Mouse (Mus musculus): ENCODE results near the gene Adra1d.

The Adra1d gene

DNA sequence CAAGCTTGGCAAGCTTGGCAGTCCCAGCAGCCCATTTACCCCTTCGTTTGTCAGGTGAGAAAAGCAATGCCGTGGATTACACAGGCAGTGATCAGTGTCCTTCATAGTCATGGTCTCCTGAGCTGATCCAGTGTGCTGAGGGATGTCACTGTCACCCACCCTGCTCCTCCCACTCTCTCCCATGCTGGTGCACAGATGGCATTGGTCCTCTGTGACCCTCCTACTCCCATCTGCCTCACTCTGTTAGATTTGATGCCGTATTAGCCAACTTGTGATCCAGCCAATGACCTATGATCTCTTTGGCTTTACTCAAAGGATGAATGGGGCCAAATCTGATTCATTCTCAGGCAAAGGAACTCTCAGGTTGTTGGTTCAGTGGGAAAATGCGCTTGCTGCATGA is 20.4 kb downstream of the Adra1d start:
- no peak for DNase-seq (ENCODE audit: extremely low spot score, low read depth, low spot score)

GRCm38 (mm10) chr2:131539780-131540179 is 22.3 kb downstream of the Adra1d start:
- no peak for DNase-seq (ENCODE audit: extremely low spot score, low read depth, low spot score)

DNA sequence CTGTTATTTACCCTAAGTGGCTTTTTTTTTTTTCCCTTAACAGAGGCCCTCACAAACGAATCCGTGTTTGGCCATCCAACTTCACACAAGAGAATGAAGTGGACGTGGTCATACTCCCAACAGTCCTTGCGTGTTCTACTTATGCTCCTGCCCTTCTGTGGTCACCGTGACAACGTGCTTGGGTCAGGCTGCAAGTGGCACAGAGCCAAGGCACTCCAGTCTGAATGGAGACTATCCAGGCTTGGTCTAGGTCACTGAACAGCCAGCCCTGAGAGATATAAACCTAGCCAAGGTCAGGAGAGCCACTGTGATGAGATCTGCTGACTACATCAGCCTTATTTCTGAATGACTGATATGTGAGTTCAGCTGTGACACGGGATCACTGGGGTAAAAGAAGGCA is 23.7 kb downstream of the Adra1d start:
- no peak for DNase-seq (ENCODE audit: extremely low spot score, low read depth, low spot score)

- DNase-seq (ENCODE audit: extremely low spot score, low read depth, low spot score), result no peak
Measured at GRCm38 (mm10) chr2:131535168-131535567, 26.9 kb downstream of the Adra1d start.

DNA sequence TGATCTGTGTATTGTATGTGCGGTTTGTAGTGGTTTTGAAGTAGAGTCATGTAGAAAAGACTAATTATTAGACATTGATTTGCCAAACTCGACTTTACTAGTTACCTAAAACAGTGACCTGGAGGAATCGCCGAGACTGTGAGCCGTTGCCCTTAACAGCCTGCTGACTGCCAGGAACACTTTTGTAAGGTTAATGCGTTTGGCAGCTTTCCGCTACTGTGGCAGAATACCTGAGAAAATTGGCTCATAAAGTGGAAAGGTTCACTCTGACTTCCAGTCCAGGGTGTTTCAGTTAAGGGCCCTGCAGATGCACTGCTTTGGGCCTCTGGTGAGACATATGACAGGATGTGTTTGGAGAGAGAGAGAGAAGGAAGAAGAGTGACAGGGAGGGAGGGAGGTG is 30.8 kb downstream of the Adra1d start:
- no peak for DNase-seq (ENCODE audit: extremely low spot score, low read depth, low spot score)

DNA sequence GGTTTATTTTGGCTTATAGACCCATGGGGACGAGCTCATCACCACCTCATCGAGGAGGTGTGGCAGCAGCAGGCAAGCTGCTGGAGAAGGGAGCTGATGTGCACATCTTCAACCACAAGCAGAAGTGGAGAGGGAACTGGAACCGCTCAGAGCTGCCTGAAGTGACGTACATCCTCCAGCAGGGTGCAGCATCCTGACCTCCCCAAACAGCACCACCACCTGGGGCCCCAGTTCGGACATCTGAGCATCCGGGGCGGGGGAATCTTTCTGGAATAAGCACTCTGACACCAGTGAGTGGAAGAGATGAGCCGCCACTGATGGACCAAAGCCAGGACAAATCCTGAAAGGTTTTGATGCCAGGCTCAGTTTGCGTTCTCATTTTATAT is 31.5 kb downstream of the Adra1d start:
- DNase-seq (ENCODE audit: extremely low spot score, low read depth, low spot score), result no peak

GRCm38 (mm10) chr2:131529898-131530622 is 32.0 kb downstream of the Adra1d start:
- DNase-seq (ENCODE audit: extremely low spot score, low read depth, low spot score), result peak; percentile 66

GRCm38 (mm10) chr2:131527061-131527460 is 35.0 kb downstream of the Adra1d start:
- DNase-seq (ENCODE audit: extremely low spot score, low read depth, low spot score), result no peak

- no peak for DNase-seq (ENCODE audit: extremely low spot score, low read depth, low spot score)
Measured at GRCm38 (mm10) chr2:131520743-131521142, 41.3 kb downstream of the Adra1d start.

DNA sequence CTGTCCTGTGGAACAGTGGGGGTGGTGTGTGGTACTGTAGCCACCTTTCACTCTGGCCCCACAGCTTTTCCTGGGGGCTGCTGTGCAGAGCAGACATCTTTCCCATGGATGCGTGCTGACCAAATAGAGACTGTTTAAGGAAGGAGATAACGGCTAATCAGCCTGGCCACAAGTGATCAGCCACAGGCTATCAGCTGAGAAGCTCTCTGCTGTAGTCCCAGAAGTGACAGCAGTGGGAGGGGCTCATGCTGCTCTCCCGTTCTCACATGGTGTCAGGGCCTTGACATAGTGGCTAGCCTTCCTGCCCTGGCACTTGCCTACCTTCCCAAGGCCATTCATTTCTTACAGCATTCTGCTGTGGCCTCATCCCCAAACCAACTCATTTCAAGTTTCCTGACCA is 43.3 kb downstream of the Adra1d start:
- DNase-seq (ENCODE audit: extremely low spot score, low read depth, low spot score), result no peak

GRCm38 (mm10) chr2:131517550-131517949 is 44.5 kb downstream of the Adra1d start:
- no peak for DNase-seq (ENCODE audit: extremely low spot score, low read depth, low spot score)

DNA sequence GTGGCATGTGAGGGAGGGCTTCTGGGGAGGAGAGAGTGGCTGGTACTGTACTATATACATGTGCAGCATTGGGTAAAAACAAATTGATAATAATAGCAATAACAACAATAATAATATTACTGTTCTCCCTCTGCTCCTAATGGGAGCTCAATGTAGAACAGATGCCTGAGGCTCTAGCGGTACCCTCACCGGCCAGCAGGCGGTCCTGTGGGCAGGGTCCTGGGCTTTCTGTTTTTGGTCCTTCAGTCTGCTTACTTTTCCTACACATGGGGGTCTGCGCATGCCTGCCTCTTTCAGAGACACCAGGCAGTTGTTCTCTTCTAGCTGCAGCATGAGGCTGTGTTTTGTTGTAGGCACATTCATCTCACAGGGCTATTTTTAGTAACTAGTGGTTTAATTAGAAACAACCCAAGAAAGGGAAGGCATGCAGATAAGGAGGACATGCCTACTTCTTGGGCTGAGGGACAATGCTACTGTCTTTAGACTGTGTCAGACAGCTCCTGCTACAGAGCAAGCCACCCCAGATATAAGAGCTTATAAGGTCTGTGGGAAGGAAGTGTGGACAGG is 47.9 kb downstream of the Adra1d start:
- DNase-seq (ENCODE audit: extremely low spot score, low read depth, low spot score), result no peak

DNA sequence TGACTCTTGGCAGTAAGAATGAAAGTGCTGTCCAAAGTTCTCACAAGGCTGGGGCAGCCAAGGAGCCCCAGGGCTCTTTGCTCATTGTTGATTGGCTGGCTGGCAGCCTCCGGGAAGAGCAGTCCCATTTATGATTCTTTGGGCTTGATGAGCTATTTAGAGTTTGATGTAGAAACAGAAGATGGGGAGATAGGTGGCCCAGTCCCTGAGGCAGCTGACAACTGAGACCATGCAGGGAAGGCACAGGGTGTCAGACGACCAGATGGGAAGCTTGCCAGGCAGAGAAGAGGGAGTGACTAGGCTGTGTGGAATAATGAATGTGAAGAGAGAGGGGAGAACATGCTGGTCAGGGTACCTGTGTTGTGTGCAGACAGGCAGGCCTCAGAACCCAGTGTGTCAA is 48.6 kb downstream of the Adra1d start:
- DNase-seq (ENCODE audit: extremely low spot score, low read depth, low spot score), result no peak

- DNase-seq (ENCODE audit: extremely low spot score, low read depth, low spot score), result no peak
Measured at GRCm38 (mm10) chr2:131510531-131510930, 51.6 kb downstream of the Adra1d start.

GRCm38 (mm10) chr2:131509671-131510313 is 52.3 kb downstream of the Adra1d start:
- DNase-seq (ENCODE audit: extremely low spot score, low read depth, low spot score), result peak; percentile 60

- DNase-seq (ENCODE audit: extremely low spot score, low read depth, low spot score), result no peak
Measured at GRCm38 (mm10) chr2:131508501-131508900, 53.6 kb downstream of the Adra1d start.

GRCm38 (mm10) chr2:131506358-131506757 is 55.7 kb downstream of the Adra1d start:
- DNase-seq (ENCODE audit: extremely low spot score, low read depth, low spot score), result no peak

DNA sequence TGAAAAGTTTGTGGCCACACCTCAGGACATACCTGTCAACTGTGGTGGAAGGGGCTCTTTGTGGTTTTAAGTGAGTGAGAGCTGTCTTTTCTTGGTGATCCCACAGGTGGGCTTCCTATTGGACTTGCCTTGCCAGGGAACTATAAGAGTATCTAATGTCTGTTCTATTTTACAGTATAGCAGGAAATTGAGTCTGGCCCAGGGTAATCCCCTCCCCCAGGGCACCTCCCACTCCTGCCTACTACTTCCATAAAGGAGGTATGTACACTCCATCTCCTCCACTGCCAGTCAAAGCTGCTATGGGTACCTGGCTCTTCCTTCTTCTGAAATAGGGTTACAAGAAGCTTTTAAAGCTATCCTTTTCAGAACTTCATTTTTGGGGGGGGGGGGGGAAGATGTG is 56.7 kb downstream of the Adra1d start:
- DNase-seq (ENCODE audit: extremely low spot score, low read depth, low spot score), result no peak

DNA sequence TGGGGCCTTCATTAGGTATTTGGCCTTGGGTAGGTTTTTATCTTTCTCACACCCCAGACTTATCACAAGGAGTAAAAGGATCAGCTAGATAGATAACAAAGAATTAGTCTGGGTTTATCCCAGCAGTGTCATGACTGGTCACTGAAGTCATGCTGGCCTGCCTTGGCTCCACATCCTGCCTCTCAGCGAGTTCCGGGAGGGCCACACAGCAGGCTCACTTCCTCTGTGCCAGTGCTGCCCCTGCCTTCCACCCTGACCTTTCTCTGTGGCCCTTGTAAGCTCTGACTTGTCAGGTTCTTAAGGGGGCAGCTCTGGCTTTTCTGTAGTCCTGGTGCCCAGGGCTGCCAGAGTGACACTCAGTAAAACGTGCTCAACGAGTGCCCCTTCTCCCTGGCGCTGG is 59.5 kb downstream of the Adra1d start:
- DNase-seq (ENCODE audit: extremely low spot score, low read depth, low spot score), result no peak

GRCm38 (mm10) chr2:131501886-131502285 is 60.2 kb downstream of the Adra1d start:
- DNase-seq (ENCODE audit: extremely low spot score, low read depth, low spot score), result no peak

DNA sequence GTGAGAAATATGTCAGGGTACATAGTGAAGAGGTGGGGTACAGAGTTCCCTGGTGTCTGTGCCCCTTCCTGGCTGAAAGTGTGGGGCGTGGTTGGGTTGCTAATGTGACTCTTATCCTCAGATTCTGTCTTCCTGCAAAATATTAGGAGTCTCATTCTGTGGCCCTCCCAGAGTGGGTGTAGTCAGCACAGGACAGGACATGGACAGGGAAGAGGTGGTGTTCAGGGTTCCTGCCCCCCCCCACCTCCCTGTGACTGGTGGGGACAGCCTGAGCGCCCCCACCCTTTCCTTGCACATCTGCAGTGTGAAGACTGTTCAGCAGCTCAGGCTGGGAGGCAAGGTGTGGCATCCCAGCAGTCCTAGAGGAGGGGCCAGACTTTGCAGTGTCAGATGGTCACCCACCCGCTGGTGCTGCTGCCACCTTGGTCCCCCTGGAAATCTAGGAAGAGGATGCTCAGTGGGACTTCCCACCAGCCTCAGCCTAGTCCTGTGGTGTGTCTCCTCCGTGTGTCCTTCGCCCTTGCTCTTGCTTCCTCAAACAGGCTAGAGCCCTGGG is 62.7 kb downstream of the Adra1d start:
- DNase-seq (ENCODE audit: extremely low spot score, low read depth, low spot score), result no peak

- DNase-seq (ENCODE audit: extremely low spot score, low read depth, low spot score), result no peak
Measured at GRCm38 (mm10) chr2:131498219-131498618, 63.9 kb downstream of the Adra1d start.

All from hindlimb bud, embryonic 11.5 days (tissue).